In the genomic region with DNA sequence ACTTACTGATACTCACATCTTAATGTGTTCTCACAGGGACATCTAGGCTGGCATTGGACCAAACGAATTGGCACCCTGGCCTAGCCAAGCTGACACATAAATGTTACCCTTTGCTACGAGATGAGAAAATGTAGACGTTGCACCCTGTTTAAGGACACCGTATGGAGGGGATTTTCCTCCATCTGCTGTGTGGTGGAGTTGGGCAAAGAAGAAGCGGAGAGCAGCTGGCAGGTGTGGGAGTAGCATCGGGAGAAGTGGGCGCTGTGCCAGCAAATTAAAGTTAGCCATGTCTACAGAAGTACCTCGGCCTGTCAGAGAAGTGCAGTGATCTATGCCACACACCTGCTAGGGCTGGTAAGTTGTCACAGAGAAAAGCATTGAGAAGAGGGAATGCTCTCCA, we compare ENCODE assay signal across 8 mouse cellular contexts. TPM values are rescaled to one million over a fixed set of nuclear protein-coding genes. Genes with fewer than 3 reads are reported as not detected.
DNase-seq lines count a peak whose midpoint lies in the region; ATAC-seq and TF ChIP-seq lines count a peak whose summit lies in the region.

No protein-coding gene starts in this region.

- intact Hi-C loops in gastrocnemius, postnatal 36 days (cut with DNase I): no loop called here

- peaks cover 1% of the 10 kb centered on the region; the same call in 1 of the 2 replicates for H3K4me1 ChIP-seq in midbrain, postnatal 0 days (ENCODE audit: insufficient read depth, low read length)
- peaks cover 5% of the 10 kb centered on the region for H3K4me1 ChIP-seq in midbrain, embryonic 15.5 days

- ATAC-seq in midbrain, postnatal 0 days (ENCODE audit: low FRiP score): no peak
- ATAC-seq in midbrain, embryonic 15.5 days (replicated peaks): no peak

- H3K27ac ChIP-seq in midbrain, postnatal 0 days (ENCODE audit: low read depth, low read length): no peak overlapping the region
- no peak overlapping the region for H3K27ac ChIP-seq in midbrain, embryonic 15.5 days

- no peak overlapping the region for H3K4me3 ChIP-seq in midbrain, postnatal 0 days (ENCODE audit: low read depth, low read length)
- no peak overlapping the region for H3K4me3 ChIP-seq in midbrain, embryonic 15.5 days

- peak; percentile 36 to 45 for DNase-seq in cerebellum, postnatal 25 days
- DNase-seq in cerebellum, adult 11 months: no peak
- peak; percentile 69 for DNase-seq in midbrain, postnatal 0 days (ENCODE audit: low spot score)
- DNase-seq in left cerebral cortex, adult 9 months (ENCODE audit: low spot score in 2 of 2): peak; percentile 37 to 84
- peak; percentile 77 for DNase-seq in telencephalon, adult 2 months (ENCODE audit: low read depth, low spot score)
- DNase-seq in thymus, postnatal 4 days: no peak
- no peak for DNase-seq in gastrocnemius, postnatal 36 days

- no peaks in the 10 kb centered on the region for H3K27me3 ChIP-seq in midbrain, postnatal 0 days (ENCODE audit: insufficient read depth, low read length)
- H3K27me3 ChIP-seq in midbrain, embryonic 15.5 days (replicated peaks): no peaks in the 10 kb centered on the region

- H3K36me3 ChIP-seq in midbrain, postnatal 0 days (ENCODE audit: insufficient read depth, low read length): no peaks in the 10 kb centered on the region
- no peaks in the 10 kb centered on the region for H3K36me3 ChIP-seq in midbrain, embryonic 15.5 days (replicated peaks)

- no peak overlapping the region for H3K9ac ChIP-seq in midbrain, postnatal 0 days (replicated peaks; ENCODE audit: low read length, poor library complexity, severe bottlenecking)
- H3K9ac ChIP-seq in midbrain, embryonic 15.5 days: no peak overlapping the region

- TF ChIP-seq CTCF in midbrain, postnatal 0 days (IDR thresholded peaks at IDR 0.05): no peak

- WGBS in midbrain, postnatal 0 days: 90% methylated on average over 8 of the region's 8 CpGs
- 83% methylated on average over 8 of the region's 8 CpGs for WGBS in midbrain, embryonic 15.5 days

- no peak overlapping the region for H3K4me2 ChIP-seq in midbrain, postnatal 0 days (ENCODE audit: low read depth, low read length, poor library complexity, severe bottlenecking)
- H3K4me2 ChIP-seq in midbrain, embryonic 15.5 days: no peak overlapping the region

- no peaks in the 10 kb centered on the region for H3K9me3 ChIP-seq in midbrain, postnatal 0 days (ENCODE audit: low read length)
- H3K9me3 ChIP-seq in midbrain, embryonic 15.5 days: no peaks in the 10 kb centered on the region

RNA-seq across cellular contexts. Expression of gene Spata13, which starts 25.7 kb away (rescaled TPM):
- total RNA-seq in midbrain, postnatal 0 days (2014; rRNA removed): 28.0 and 33.0 TPM in 2 replicates
- 9.0 and 12.4 TPM in 2 replicates for polyA plus RNA-seq in midbrain, postnatal 0 days (2015; fragmentation: Nextera tagmentation; extraction: Ambion mirVana)
- polyA plus RNA-seq in midbrain, embryonic 15.5 days (2015; fragmentation: Nextera tagmentation; extraction: Ambion mirVana): 20.7 and 21.7 TPM in 2 replicates
- total RNA-seq in gastrocnemius, postnatal 36 days (2021): 1 to 10 TPM; 2.4 to 2.8 TPM

Comparison
In these comparisons a context has a peak if more than half of its experiments do, and no peak if none do; other contexts are left out.
1. DNase-seq: peak in cerebellum, postnatal 25 days (2 of 2), midbrain, postnatal 0 days (single experiment), left cerebral cortex, adult 9 months (2 of 2) and telencephalon, adult 2 months (single experiment); none in cerebellum, adult 11 months (single experiment), thymus, postnatal 4 days (single experiment) and gastrocnemius, postnatal 36 days (0 of 2).